In genomic region chr11:55031211-55031990, GRCm38 (mm10) we compare ENCODE assay signal across 8 mouse cellular contexts. TPM values are rescaled to one million over a fixed set of nuclear protein-coding genes. Genes with fewer than 3 reads are reported as not detected.
DNase-seq lines count a peak whose midpoint lies in the region; ATAC-seq lines count a peak whose summit lies in the region.

No protein-coding gene starts in this region.

- ATAC-seq in kidney, embryonic 16.5 days (ENCODE audit: low FRiP score, low TSS enrichment): no peak
- ATAC-seq in common myeloid progenitor, adult 5-6 weeks (replicated peaks; ENCODE audit: low read depth, poor library complexity, severe bottlenecking): peak; percentile 54
- 0 out of 2 replicates have a peak, but pooled peaks have one; percentile 28 for ATAC-seq in limb, embryonic 12.5 days (ENCODE audit: insufficient number of reproducible peaks, insufficient read depth, low FRiP score, low TSS enrichment, low read depth)
- peak; percentile 79 for ATAC-seq in neutrophil, adult 5-6 weeks (ENCODE audit: extremely low read depth, insufficient number of reproducible peaks, low FRiP score, poor library complexity, severe bottlenecking)

- peaks cover 50% of the 10 kb centered on the region for H3K4me1 ChIP-seq in kidney, embryonic 16.5 days (ENCODE audit: insufficient read depth, low read length)
- H3K4me1 ChIP-seq in limb, embryonic 12.5 days (replicated peaks): peaks cover 47% of the 10 kb centered on the region

- peak overlapping the region; percentile 79 for H3K9ac ChIP-seq in kidney, embryonic 16.5 days (replicated peaks; ENCODE audit: low read length)
- peak overlapping the region; percentile 42 for H3K9ac ChIP-seq in limb, embryonic 12.5 days (replicated peaks)

- no peaks in the 10 kb centered on the region for H3K27me3 ChIP-seq in kidney, embryonic 16.5 days (ENCODE audit: insufficient read depth, low read length)
- no peaks in the 10 kb centered on the region for H3K27me3 ChIP-seq in limb, embryonic 12.5 days

- peak overlapping the region; percentile 68 for H3K4me3 ChIP-seq in kidney, embryonic 16.5 days (ENCODE audit: low read length)
- peak overlapping the region; percentile 72 for H3K4me3 ChIP-seq in limb, embryonic 12.5 days (replicated peaks)

- H3K36me3 ChIP-seq in kidney, embryonic 16.5 days (ENCODE audit: insufficient read depth, low read length): no peaks in the 10 kb centered on the region
- peaks cover 9% of the 10 kb centered on the region; the same call in 1 of the 2 replicates for H3K36me3 ChIP-seq in limb, embryonic 12.5 days

- WGBS in kidney, embryonic 16.5 days: 52% methylated on average over 10 of the region's 10 CpGs
- 56% methylated on average over 10 of the region's 10 CpGs for WGBS in limb, embryonic 12.5 days

- no peak for DNase-seq in kidney, adult 18-20 months
- DNase-seq in layer of hippocampus, adult 8-10 months (ENCODE audit: low spot score in 2 of 2): no peak
- DNase-seq in frontal cortex, postnatal 25 days (ENCODE audit: low spot score in 2 of 2): no peak
- no peak for DNase-seq in adrenal gland, adult 8-10 months

- H3K27ac ChIP-seq in kidney, embryonic 16.5 days (ENCODE audit: low read length): peak overlapping the region; percentile 91
- peak overlapping the region; percentile 68 for H3K27ac ChIP-seq in limb, embryonic 12.5 days

- H3K9me3 ChIP-seq in kidney, embryonic 16.5 days (ENCODE audit: low read length): no peaks in the 10 kb centered on the region
- H3K9me3 ChIP-seq in limb, embryonic 12.5 days: no peaks in the 10 kb centered on the region

- peak overlapping the region; percentile 97 for H3K4me2 ChIP-seq in kidney, embryonic 16.5 days (replicated peaks; ENCODE audit: low read depth, low read length)
- H3K4me2 ChIP-seq in limb, embryonic 12.5 days: peak overlapping the region; percentile 93

RNA-seq across cellular contexts. Expression of gene Anxa6, which starts 1.8 kb away (rescaled TPM):
- 239 and 266 TPM in 2 replicates for polyA plus RNA-seq in kidney, embryonic 16.5 days (2015; fragmentation: Nextera tagmentation; extraction: Ambion mirVana)
- total RNA-seq in common myeloid progenitor, adult 5-6 weeks (2017): 46.0 and 55.3 TPM in 2 replicates
- polyA plus RNA-seq in limb, embryonic 12.5 days (2016; fragmentation: Nextera tagmentation; extraction: Ambion mirVana): 168 and 178 TPM in 2 replicates
- total RNA-seq in neutrophil, adult 5-6 weeks (2017): 177 and 181 TPM in 2 replicates
- 10 to 100 TPM; 85.6 to 95.3 (median 89.4) TPM for total RNA-seq in layer of hippocampus, adult 8-10 months (2022)
- total RNA-seq in adrenal gland, adult 8-10 months (2022): 100 to 1,000 TPM; 121 to 184 (median 133) TPM

RNA-seq across cellular contexts. Expression of gene Ccdc69, which starts 46.5 kb away (rescaled TPM):
- polyA plus RNA-seq in kidney, embryonic 16.5 days (2015; fragmentation: Nextera tagmentation; extraction: Ambion mirVana): 3.0 and 3.6 TPM in 2 replicates
- 24.3 and 26.6 TPM in 2 replicates for total RNA-seq in common myeloid progenitor, adult 5-6 weeks (2017)
- polyA plus RNA-seq in limb, embryonic 12.5 days (2016; fragmentation: Nextera tagmentation; extraction: Ambion mirVana): 0.24 and 0.29 TPM in 2 replicates
- 30.4 and 33.2 TPM in 2 replicates for total RNA-seq in neutrophil, adult 5-6 weeks (2017)
- total RNA-seq in layer of hippocampus, adult 8-10 months (2022): 1 to 10 TPM in 1 of 4 experiments, under 1 TPM in 3; 0.32 to 1.1 (median 0.75) TPM
- 1 to 10 TPM; 3.9 to 7.5 (median 4.5) TPM for total RNA-seq in adrenal gland, adult 8-10 months (2022)
